In the genomic region with DNA sequence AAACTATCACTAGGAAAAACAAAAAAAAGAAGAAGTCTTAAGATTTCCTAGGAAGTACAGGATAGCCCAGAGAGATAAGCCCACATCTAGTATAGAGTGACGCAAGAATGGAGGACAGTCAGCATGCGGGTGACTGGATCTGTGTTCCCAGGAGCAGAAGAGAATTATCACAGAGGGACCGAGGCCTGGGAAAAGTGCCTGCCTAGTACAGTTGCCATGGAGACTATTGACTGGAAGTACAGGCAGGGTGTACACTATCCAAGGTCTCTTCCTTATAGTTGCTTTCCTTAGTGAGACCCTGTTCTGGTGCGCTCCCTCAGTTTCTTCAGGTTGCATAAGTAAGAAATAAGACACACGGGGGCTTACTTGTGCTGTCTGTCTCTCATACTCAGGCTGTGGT, we compare ENCODE assay signal across 16 mouse cellular contexts.
A peak's percentile ranks its signal among the peaks of the same experiment; 100 is the strongest.
DNase-seq lines count a peak whose midpoint lies in the region; ATAC-seq and TF ChIP-seq lines count a peak whose summit lies in the region.
"Had no signal": no experiment of that assay in that cellular context is flagged by ENCODE, and none has a peak within 500 bp of the region (broad histone marks: within the 10 kb centered on the region; RNA-seq: fewer than 3 reads in every experiment).

No protein-coding gene starts in this region.

- H3K4me1 ChIP-seq in heart, adult 2 months (ENCODE audit: control insufficient read depth, insufficient read depth, low read length): no peaks in the 10 kb centered on the region
- no peaks in the 10 kb centered on the region; the same call in 1 of the 2 replicates for H3K4me1 ChIP-seq in neural tube, embryonic 11.5 days (ENCODE audit: control insufficient read depth, insufficient read depth, low read length)
- H3K4me1 ChIP-seq in hindbrain, postnatal 0 days (ENCODE audit: insufficient read depth, low read length): peaks cover 24% of the 10 kb centered on the region
- peaks cover 4% of the 10 kb centered on the region; the same call in 1 of the 2 replicates for H3K4me1 ChIP-seq in embryonic facial prominence, embryonic 10.5 days
- H3K4me1 ChIP-seq: heart, embryonic 12.5 days; liver, embryonic 13.5 days; lung, embryonic 15.5 days had no signal

- no peaks in the 10 kb centered on the region for H3K36me3 ChIP-seq in heart, adult 2 months (ENCODE audit: control insufficient read depth, insufficient read depth, low read length)
- H3K36me3 ChIP-seq in neural tube, embryonic 11.5 days (ENCODE audit: control insufficient read depth, insufficient read depth, low read length): no peaks in the 10 kb centered on the region
- no peaks in the 10 kb centered on the region for H3K36me3 ChIP-seq in hindbrain, postnatal 0 days (ENCODE audit: insufficient read depth, low read length)
- no peaks in the 10 kb centered on the region for H3K36me3 ChIP-seq in embryonic facial prominence, embryonic 10.5 days (replicated peaks)
- H3K36me3 ChIP-seq: heart, embryonic 12.5 days; limb, embryonic 12.5 days; liver, embryonic 13.5 days; lung, embryonic 15.5 days had no signal

- intact Hi-C loops in heart, adult 2 months (cut with DNase I): no loop called here

- DNase-seq in heart, adult 11 months: peak; percentile 60
- no peak for DNase-seq in heart, adult 2 months
- DNase-seq in neural tube, embryonic 11.5 days (ENCODE audit: low spot score): no peak
- DNase-seq in neural tube, embryonic 10.5 days (ENCODE audit: extremely low spot score, low spot score): no peak
- no peak for DNase-seq in hindbrain, postnatal 0 days (ENCODE audit: low spot score)
- DNase-seq in embryonic facial prominence, embryonic 10.5 days (ENCODE audit: low spot score): no peak
- DNase-seq in right cerebral cortex, postnatal 10 days (ENCODE audit: low spot score in 2 of 2): no peak
- DNase-seq: cerebellum, postnatal 25 days; gastrocnemius, postnatal 36 days; liver, embryonic 13.5 days had no signal

- TF ChIP-seq CTCF in heart, adult 2 months (IDR thresholded peaks at IDR 0.05): no peak
- no peak for TF ChIP-seq CTCF in hindbrain, postnatal 0 days (IDR thresholded peaks at IDR 0.05; ENCODE audit: low read depth)

- H3K9ac ChIP-seq in heart, adult 2 months (ENCODE audit: low read depth, low read length): no peak overlapping the region
- H3K9ac ChIP-seq in neural tube, embryonic 11.5 days (ENCODE audit: low read length): no peak overlapping the region
- H3K9ac ChIP-seq in hindbrain, postnatal 0 days (replicated peaks; ENCODE audit: low read length): no peak overlapping the region
- H3K9ac ChIP-seq: heart, embryonic 12.5 days; limb, embryonic 12.5 days; liver, embryonic 13.5 days; lung, embryonic 15.5 days had no signal

- WGBS in heart, adult 2 months: 72% methylated on average over 5 of the region's 5 CpGs
- 77% methylated on average over 5 of the region's 5 CpGs for WGBS in neural tube, embryonic 11.5 days
- 56% methylated on average over 5 of the region's 5 CpGs for WGBS in hindbrain, postnatal 0 days
- WGBS in embryonic facial prominence, embryonic 10.5 days: 91% methylated on average over 5 of the region's 5 CpGs

- H3K27ac ChIP-seq in heart, adult 2 months: no peak overlapping the region
- no peak overlapping the region for H3K27ac ChIP-seq in neural tube, embryonic 11.5 days (ENCODE audit: low read depth, low read length)
- H3K27ac ChIP-seq in hindbrain, postnatal 0 days: peak overlapping the region; percentile 79; the same call in 1 of the 2 replicates
- no peak overlapping the region for H3K27ac ChIP-seq in embryonic facial prominence, embryonic 10.5 days (replicated peaks)
- H3K27ac ChIP-seq: limb, embryonic 12.5 days; liver, embryonic 13.5 days; lung, embryonic 15.5 days; macrophage had no signal

- no peak for TF ChIP-seq POLR2A in heart, adult 2 months (IDR thresholded peaks at IDR 0.05; ENCODE audit: insufficient read depth, low read depth, low read length)

- H3K9me3 ChIP-seq in neural tube, embryonic 11.5 days (ENCODE audit: control insufficient read depth, low read length): no peaks in the 10 kb centered on the region
- no peaks in the 10 kb centered on the region for H3K9me3 ChIP-seq in hindbrain, postnatal 0 days (ENCODE audit: low read length)
- H3K9me3 ChIP-seq in embryonic facial prominence, embryonic 10.5 days: no peaks in the 10 kb centered on the region
- H3K9me3 ChIP-seq: heart, embryonic 12.5 days; limb, embryonic 12.5 days; liver, embryonic 13.5 days; lung, embryonic 15.5 days had no signal

- no peak overlapping the region for H3K4me2 ChIP-seq in neural tube, embryonic 11.5 days (ENCODE audit: low read depth)
- H3K4me2 ChIP-seq in hindbrain, postnatal 0 days (ENCODE audit: low read depth, low read length): no peak overlapping the region
- H3K4me2 ChIP-seq: heart, embryonic 12.5 days; limb, embryonic 12.5 days; liver, embryonic 13.5 days; lung, embryonic 15.5 days had no signal

- no peak for TF ChIP-seq EP300 in heart, adult 2 months (IDR thresholded peaks at IDR 0.05; ENCODE audit: insufficient read depth, low read depth, low read length)

- no peak overlapping the region for H3K4me3 ChIP-seq in heart, adult 2 months
- no peak overlapping the region for H3K4me3 ChIP-seq in neural tube, embryonic 11.5 days (ENCODE audit: low read depth, low read length)
- H3K4me3 ChIP-seq in hindbrain, postnatal 0 days (ENCODE audit: low read length): no peak overlapping the region
- no peak overlapping the region for H3K4me3 ChIP-seq in embryonic facial prominence, embryonic 10.5 days
- H3K4me3 ChIP-seq: heart, embryonic 12.5 days; limb, embryonic 12.5 days; liver, embryonic 13.5 days; lung, embryonic 15.5 days had no signal

- 0 out of 2 replicates have a peak, but pooled peaks cover 2% of the 10 kb centered on the region for H3K27me3 ChIP-seq in heart, adult 2 months (ENCODE audit: control insufficient read depth, insufficient read depth, low read length)
- H3K27me3 ChIP-seq in neural tube, embryonic 11.5 days (ENCODE audit: control insufficient read depth, insufficient read depth, low read length): no peaks in the 10 kb centered on the region
- H3K27me3 ChIP-seq in hindbrain, postnatal 0 days (ENCODE audit: insufficient read depth, low read length): no peaks in the 10 kb centered on the region
- H3K27me3 ChIP-seq in embryonic facial prominence, embryonic 10.5 days (replicated peaks; ENCODE audit: low read depth, poor library complexity, severe bottlenecking): no peaks in the 10 kb centered on the region
- H3K27me3 ChIP-seq: heart, embryonic 12.5 days; limb, embryonic 12.5 days; liver, embryonic 13.5 days; lung, embryonic 15.5 days; Patski had no signal

- H3K79me2 ChIP-seq in heart, adult 2 months (replicated peaks; ENCODE audit: control insufficient read depth, insufficient read depth, low read length): no peaks in the 10 kb centered on the region

- ATAC-seq in neural tube, embryonic 11.5 days (ENCODE audit: insufficient read depth, low FRiP score, low TSS enrichment): peak; percentile 30; the same call in 1 of the 2 replicates
- 0 out of 2 replicates have a peak, but pooled peaks have one; percentile 25 for ATAC-seq in hindbrain, postnatal 0 days
- ATAC-seq: intestine, postnatal 0 days; Patski had no signal
